Mouse (Mus musculus) cerebellum, adult 2 months (tissue): ENCODE results near the gene Gm21954.
A peak's percentile ranks its signal among the peaks of the same experiment; 100 is the strongest.

Experiments
- CTCF ChIP-seq: fragments of 200-500 bp; IDR thresholded peaks from 2 replicates; pipeline ENCODE4 v1.5.1; 2011; ENCODE audit warnings: low read depth, mild to moderate bottlenecking, control low read depth, low read length, moderate library complexity, borderline replicate concordance; ENCODE audit not compliant: insufficient read depth
- POLR2A ChIP-seq: fragments of 200-500 bp; IDR thresholded peaks from 2 replicates; pipeline ENCODE4 v1.6.1; 2011; ENCODE audit warnings: low read length, control low read depth, borderline replicate concordance; ENCODE audit not compliant: insufficient read depth

- TF ChIP-seq CTCF (no peak), POLR2A (peak; percentile 36; the same call in 1 of the 2 replicates)
Measured at GRCm38 (mm10) chr3:55440342-55440741, 31.7 kb downstream of the Gm21954 start.
